Mouse (Mus musculus): ENCODE data around the gene Nipa1. TPM values are rescaled to one million over a fixed set of nuclear protein-coding genes. Genes with fewer than 3 reads are reported as not detected.
A peak's percentile ranks its signal among the peaks of the same experiment; 100 is the strongest.

Gene Nipa1
- polyA plus RNA-seq, 1 experiment: 3.6 TPM

DNA sequence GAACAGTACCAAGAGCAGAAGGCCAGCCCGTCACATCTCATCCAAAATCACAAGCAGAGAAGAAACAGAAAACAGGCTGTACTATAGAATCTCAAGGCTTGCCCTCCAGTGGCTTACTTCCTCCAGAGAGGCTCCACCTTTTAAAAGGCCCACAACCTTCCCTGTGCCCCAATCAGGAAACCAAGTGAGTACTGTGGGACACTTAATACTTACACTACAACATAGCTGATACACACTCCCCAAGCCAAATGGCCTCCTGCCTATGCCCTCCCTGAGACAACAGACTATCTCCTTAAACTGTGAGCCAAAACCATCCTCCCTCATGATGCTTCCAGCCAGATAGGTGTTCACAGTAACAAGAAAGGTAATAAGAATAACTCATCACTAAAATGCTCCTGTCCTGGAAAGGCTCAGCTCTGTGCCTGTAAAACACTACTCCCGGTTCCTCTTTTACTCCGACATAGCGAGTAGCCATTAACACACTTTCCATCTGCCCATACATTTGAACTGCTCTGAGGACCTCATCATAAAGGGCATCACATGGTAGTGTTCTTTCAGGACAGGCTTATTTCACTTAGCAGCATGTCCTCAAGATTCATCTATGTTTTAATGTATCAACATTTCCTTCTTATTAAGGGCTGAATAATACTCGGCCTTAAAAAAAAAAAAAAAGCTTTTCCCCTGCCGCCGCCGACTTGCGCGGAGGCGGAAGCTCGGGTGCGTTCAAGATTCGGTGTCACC lies 6.3 kb downstream of the Nipa1 start:
- 96% methylated on average over 14 of the region's 14 CpGs for WGBS
- Histone ChIP-seq H3K36me3 (ENCODE audit: control insufficient read depth, insufficient read depth, low read length) (no peaks in the 10 kb centered on the region), H3K27me3 (replicated peaks; ENCODE audit: control insufficient read depth, insufficient read depth, low read length) (no peaks in the 10 kb centered on the region), H3K4me3 (ENCODE audit: insufficient read depth, low read depth, low read length) (no peak overlapping the region), H3K27ac (ENCODE audit: insufficient read depth, low read depth, low read length) (no peak overlapping the region), H3K4me1 (ENCODE audit: control insufficient read depth, insufficient read depth, low read length) (0 out of 2 replicates have a peak, but pooled peaks cover 3% of the 10 kb centered on the region)
- DNase-seq: no peak
- no peak for TF ChIP-seq POLR2A (IDR thresholded peaks at IDR 0.05; ENCODE audit: low read depth, low read length)
- TF ChIP-seq CTCF (conservative IDR thresholded peaks at IDR 0.05; ENCODE audit: insufficient read depth, insufficient read length, low read depth, low read length): no peak

DNA sequence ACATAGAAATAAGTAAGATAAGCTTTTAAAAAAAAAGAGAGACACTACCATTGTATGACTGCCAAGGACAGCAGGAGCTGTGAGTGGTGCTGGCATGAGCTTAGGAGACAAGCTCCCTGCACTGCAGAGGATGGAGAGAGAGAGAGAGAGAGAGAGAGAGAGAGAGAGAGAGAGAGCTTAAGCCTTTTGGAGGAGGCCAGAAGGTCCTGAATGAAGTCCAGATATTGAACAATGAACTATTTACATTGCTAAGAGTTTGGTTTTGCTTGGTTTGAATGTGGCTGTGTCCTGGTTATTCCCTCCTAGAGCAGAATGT lies 8.8 kb downstream of the Nipa1 start:
- Histone ChIP-seq H3K27me3 (replicated peaks; ENCODE audit: control insufficient read depth, insufficient read depth, low read length) (no peaks in the 10 kb centered on the region), H3K4me3 (ENCODE audit: insufficient read depth, low read depth, low read length) (no peak overlapping the region), H3K36me3 (ENCODE audit: control insufficient read depth, insufficient read depth, low read length) (no peaks in the 10 kb centered on the region), H3K27ac (ENCODE audit: insufficient read depth, low read depth, low read length) (no peak overlapping the region), H3K4me1 (ENCODE audit: control insufficient read depth, insufficient read depth, low read length) (0 out of 2 replicates have a peak, but pooled peaks cover 3% of the 10 kb centered on the region)
- TF ChIP-seq CTCF (conservative IDR thresholded peaks at IDR 0.05; ENCODE audit: insufficient read depth, insufficient read length, low read depth, low read length): no peak
- no peak for TF ChIP-seq POLR2A (IDR thresholded peaks at IDR 0.05; ENCODE audit: low read depth, low read length)
- DNase-seq: no peak

DNA sequence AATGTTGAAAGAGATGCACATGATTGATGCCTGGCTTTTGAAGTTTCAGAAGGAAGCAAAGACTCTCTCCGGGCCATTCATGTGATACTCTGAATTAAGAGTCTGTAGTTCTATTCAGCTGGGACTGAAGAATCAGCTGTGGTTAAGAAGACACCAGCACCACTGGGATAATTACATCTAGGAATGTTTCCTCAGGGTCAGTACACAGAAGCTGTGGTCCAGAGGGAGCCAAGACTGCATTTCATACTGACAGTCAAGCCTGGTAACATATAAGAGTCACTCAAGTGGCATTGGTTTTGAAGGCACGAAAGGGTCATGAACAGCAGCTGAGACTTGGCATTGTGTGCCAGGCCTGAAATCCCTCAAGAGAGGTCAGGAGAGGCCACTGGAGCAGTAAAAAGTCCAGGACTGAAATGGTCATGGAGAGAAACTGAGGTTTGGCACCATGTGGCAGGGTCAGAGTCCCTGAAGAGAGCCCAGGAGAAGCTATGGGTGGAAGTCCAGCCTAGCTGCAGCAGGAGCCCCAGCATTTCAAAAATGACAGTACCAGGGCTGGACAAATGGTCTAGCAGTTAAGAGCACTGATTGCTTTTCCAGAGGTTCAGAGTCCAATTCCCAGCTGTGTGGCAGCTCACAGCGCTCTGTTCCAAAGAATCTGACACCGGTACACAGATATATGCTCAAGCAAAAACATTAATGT lies 9.3 kb downstream of the Nipa1 start:
- no peak overlapping the region for H3K4me3 ChIP-seq (ENCODE audit: insufficient read depth, low read depth, low read length)
- no peak for TF ChIP-seq POLR2A (IDR thresholded peaks at IDR 0.05; ENCODE audit: low read depth, low read length)
- no peak for TF ChIP-seq CTCF (conservative IDR thresholded peaks at IDR 0.05; ENCODE audit: insufficient read depth, insufficient read length, low read depth, low read length)
- no peaks in the 10 kb centered on the region for H3K36me3 ChIP-seq (ENCODE audit: control insufficient read depth, insufficient read depth, low read length)
- no peak overlapping the region for H3K27ac ChIP-seq (ENCODE audit: insufficient read depth, low read depth, low read length)
- peak; percentile 46 for DNase-seq
- H3K27me3 ChIP-seq (replicated peaks; ENCODE audit: control insufficient read depth, insufficient read depth, low read length): no peaks in the 10 kb centered on the region
- 0 out of 2 replicates have a peak, but pooled peaks cover 3% of the 10 kb centered on the region for H3K4me1 ChIP-seq (ENCODE audit: control insufficient read depth, insufficient read depth, low read length)
- 42% methylated on average over 4 of the region's 4 CpGs for WGBS

DNA sequence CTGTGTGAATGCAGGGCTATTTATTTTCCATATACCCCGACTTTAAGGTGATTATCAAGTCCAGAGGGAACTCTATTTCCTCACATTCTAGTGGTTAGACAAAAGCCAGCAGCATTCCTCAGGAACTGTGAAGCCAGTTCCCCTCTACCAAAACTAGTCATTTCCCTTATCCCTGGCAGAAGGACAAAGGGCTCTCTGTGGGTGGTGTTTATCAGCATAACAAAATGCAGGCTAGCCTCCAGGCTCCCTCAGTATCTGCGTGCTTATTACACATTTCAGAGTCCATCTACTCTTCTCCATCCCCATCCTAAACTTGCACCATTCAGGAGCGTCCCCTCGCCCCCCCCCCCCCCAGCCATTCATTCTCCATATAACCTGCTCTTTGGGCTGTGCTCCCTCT lies 20.8 kb downstream of the Nipa1 start:
- no peaks in the 10 kb centered on the region for H3K27me3 ChIP-seq (replicated peaks; ENCODE audit: control insufficient read depth, insufficient read depth, low read length)
- TF ChIP-seq POLR2A (IDR thresholded peaks at IDR 0.05; ENCODE audit: low read depth, low read length): no peak
- no peak for TF ChIP-seq CTCF (conservative IDR thresholded peaks at IDR 0.05; ENCODE audit: insufficient read depth, insufficient read length, low read depth, low read length)
- 40% methylated on average over 4 of the region's 4 CpGs for WGBS

DNA sequence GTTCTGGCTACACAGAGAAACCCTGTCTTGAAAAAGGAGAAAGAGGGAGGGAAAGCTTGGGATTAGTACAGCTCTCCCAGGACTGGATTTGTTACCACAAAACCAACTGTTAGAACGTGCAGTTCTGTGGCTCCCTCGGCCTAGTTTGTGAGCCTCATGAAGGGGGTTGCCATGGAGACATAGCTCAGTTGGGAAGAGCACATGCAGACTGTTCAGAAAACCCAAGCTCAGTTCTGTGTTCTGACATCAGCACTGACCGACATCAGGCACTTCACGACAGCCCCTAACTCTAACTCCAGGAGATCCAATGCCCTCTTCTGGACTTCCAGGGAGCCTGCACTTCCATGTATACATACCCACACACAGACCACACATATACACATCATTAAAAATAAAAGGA lies 24.7 kb downstream of the Nipa1 start:
- WGBS: 70% methylated on average over 4 of the region's 4 CpGs
- DNase-seq: no peak
- no peaks in the 10 kb centered on the region for H3K27me3 ChIP-seq (replicated peaks; ENCODE audit: control insufficient read depth, insufficient read depth, low read length)

More for the DNA sequence above, 20.8 kb downstream of the Nipa1 start:
- H3K36me3 ChIP-seq (ENCODE audit: control insufficient read depth, insufficient read depth, low read length): no peaks in the 10 kb centered on the region
- H3K27ac ChIP-seq (ENCODE audit: insufficient read depth, low read depth, low read length): no peak overlapping the region
- H3K4me3 ChIP-seq (ENCODE audit: insufficient read depth, low read depth, low read length): no peak overlapping the region
- DNase-seq: no peak
- no peaks in the 10 kb centered on the region for H3K4me1 ChIP-seq (ENCODE audit: control insufficient read depth, insufficient read depth, low read length)

DNA sequence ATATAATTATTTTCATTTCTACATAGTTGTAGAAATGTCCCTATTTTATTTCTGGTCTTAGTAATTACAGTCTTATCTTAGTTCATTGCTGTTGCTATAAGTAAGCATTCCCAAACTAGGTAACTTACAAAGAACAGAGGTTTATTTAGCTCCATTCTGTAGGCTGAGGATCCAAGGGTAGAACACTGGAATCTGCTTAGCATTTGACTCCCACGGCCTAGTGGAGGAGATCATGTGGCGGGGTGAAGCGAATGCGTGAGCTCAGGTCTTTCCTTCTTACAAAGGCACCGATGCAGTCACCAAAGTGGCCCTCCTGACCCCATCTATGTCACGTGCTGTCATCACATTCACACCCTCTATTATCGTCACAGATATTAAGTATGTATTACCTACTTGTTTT lies 27.9 kb downstream of the Nipa1 start:
- Histone ChIP-seq H3K4me3 (ENCODE audit: insufficient read depth, low read depth, low read length) (no peak overlapping the region), H3K27ac (ENCODE audit: insufficient read depth, low read depth, low read length) (no peak overlapping the region), H3K4me1 (ENCODE audit: control insufficient read depth, insufficient read depth, low read length) (no peaks in the 10 kb centered on the region), H3K27me3 (replicated peaks; ENCODE audit: control insufficient read depth, insufficient read depth, low read length) (no peaks in the 10 kb centered on the region), H3K36me3 (ENCODE audit: control insufficient read depth, insufficient read depth, low read length) (no peaks in the 10 kb centered on the region)
- DNase-seq: no peak
- WGBS: 93% methylated on average over 7 of the region's 7 CpGs
- TF ChIP-seq POLR2A (IDR thresholded peaks at IDR 0.05; ENCODE audit: low read depth, low read length) (no peak), CTCF (conservative IDR thresholded peaks at IDR 0.05; ENCODE audit: insufficient read depth, insufficient read length, low read depth, low read length) (no peak)

More for the DNA sequence above, 24.7 kb downstream of the Nipa1 start:
- Histone ChIP-seq H3K4me1 (ENCODE audit: control insufficient read depth, insufficient read depth, low read length) (no peaks in the 10 kb centered on the region), H3K4me3 (ENCODE audit: insufficient read depth, low read depth, low read length) (no peak overlapping the region), H3K27ac (ENCODE audit: insufficient read depth, low read depth, low read length) (no peak overlapping the region), H3K36me3 (ENCODE audit: control insufficient read depth, insufficient read depth, low read length) (no peaks in the 10 kb centered on the region)
- no peak for TF ChIP-seq CTCF (conservative IDR thresholded peaks at IDR 0.05; ENCODE audit: insufficient read depth, insufficient read length, low read depth, low read length)
- TF ChIP-seq POLR2A (IDR thresholded peaks at IDR 0.05; ENCODE audit: low read depth, low read length): no peak

DNA sequence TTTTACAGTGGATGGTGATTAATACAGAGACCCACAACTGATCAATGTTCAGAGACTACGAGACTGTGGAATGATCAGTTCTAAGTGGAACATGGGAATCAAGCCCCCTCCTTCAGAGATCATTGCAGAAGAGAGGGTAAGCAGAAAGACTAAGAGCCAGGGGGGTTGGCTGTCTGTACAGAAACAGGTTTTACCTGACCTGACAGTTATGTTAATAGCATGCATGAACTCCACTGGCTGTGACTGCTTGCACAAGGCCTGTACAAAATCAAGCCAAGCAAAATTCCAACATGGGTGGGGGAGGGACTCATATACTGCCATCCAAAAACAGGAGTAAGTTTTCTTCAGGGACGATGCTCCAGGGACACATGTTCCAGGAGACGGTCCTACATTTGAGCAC lies 28.6 kb downstream of the Nipa1 start:
- Histone ChIP-seq H3K27me3 (replicated peaks; ENCODE audit: control insufficient read depth, insufficient read depth, low read length) (no peaks in the 10 kb centered on the region), H3K36me3 (ENCODE audit: control insufficient read depth, insufficient read depth, low read length) (no peaks in the 10 kb centered on the region), H3K4me1 (ENCODE audit: control insufficient read depth, insufficient read depth, low read length) (no peaks in the 10 kb centered on the region; the same call in 1 of the 2 replicates), H3K4me3 (ENCODE audit: insufficient read depth, low read depth, low read length) (no peak overlapping the region), H3K27ac (ENCODE audit: insufficient read depth, low read depth, low read length) (no peak overlapping the region)
- peak; percentile 14 for DNase-seq
- no peak for TF ChIP-seq POLR2A (IDR thresholded peaks at IDR 0.05; ENCODE audit: low read depth, low read length)
- no peak for TF ChIP-seq CTCF (conservative IDR thresholded peaks at IDR 0.05; ENCODE audit: insufficient read depth, insufficient read length, low read depth, low read length)
- 83% methylated on average over 3 of the region's 3 CpGs for WGBS
